Mouse (Mus musculus): Measurements from ENCODE around the gene Wfdc8. TPM values are rescaled to one million over a fixed set of nuclear protein-coding genes. Genes with fewer than 3 reads are reported as not detected.
"Not testable (repeated sequence)": the region's sequence is repeated elsewhere in the genome, so short reads cannot be mapped to it uniquely, and the experiment has no call there.

Gene Wfdc8
- total RNA-seq (2014; rRNA removed) (not detected in 2 replicates), polyA plus RNA-seq (2012; rRNA removed) (not detected in 2 replicates)

- not testable (repeated sequence) for H3K36me3 ChIP-seq (ENCODE audit: control insufficient read depth, insufficient read depth, low read length); H3K27ac ChIP-seq (replicated peaks; ENCODE audit: insufficient read depth, low read depth, low read length); H3K79me2 ChIP-seq (ENCODE audit: control insufficient read depth, insufficient read depth, low read length); DNase-seq (ENCODE audit: extremely low read depth, low read depth, low spot score); H3K27me3 ChIP-seq (ENCODE audit: control insufficient read depth, insufficient read depth, low read length); H3K9ac ChIP-seq (ENCODE audit: low read depth, low read length); H3K4me1 ChIP-seq (ENCODE audit: control insufficient read depth, insufficient read depth, low read length); H3K4me3 ChIP-seq (ENCODE audit: insufficient read depth, low read depth, low read length)
- WGBS, result 58% methylated on average over 8 of the region's 8 CpGs
Measured at GRCm38 (mm10) chr2:164613471-164613870, at the start of gene Wfdc8, which contains the start of gene Wfdc6b. Wfdc8 (minus strand) TSS chr2:164613626. Wfdc6b (plus strand) TSS chr2:164613522.

- Histone ChIP-seq H3K79me2 (ENCODE audit: control insufficient read depth, insufficient read depth, low read length) (no peaks in the 10 kb centered on the region), H3K36me3 (ENCODE audit: control insufficient read depth, insufficient read depth, low read length) (no peaks in the 10 kb centered on the region), H3K4me3 (ENCODE audit: insufficient read depth, low read depth, low read length) (no peak within 1 kb of the TSS), H3K4me1 (ENCODE audit: control insufficient read depth, insufficient read depth, low read length) (no peaks in the 10 kb centered on the region), H3K9ac (ENCODE audit: low read depth, low read length) (no peak within 1 kb of the TSS), H3K27me3 (ENCODE audit: control insufficient read depth, insufficient read depth, low read length) (no peaks in the 10 kb centered on the region), H3K27ac (replicated peaks; ENCODE audit: insufficient read depth, low read depth, low read length) (no peak within 1 kb of the TSS)
- DNase-seq (ENCODE audit: extremely low read depth, low read depth, low spot score), result no peak
- TF ChIP-seq CTCF (IDR thresholded peaks at IDR 0.05; ENCODE audit: low read depth, low read length), result no peak
- no peak for TF ChIP-seq POLR2A (IDR thresholded peaks at IDR 0.05; ENCODE audit: extremely low read depth, insufficient read depth, low read length)
- WGBS, result 76% methylated on average over 9 of the region's 9 CpGs
Measured at GRCm38 (mm10) chr2:164656483-164656882, 43.1 kb upstream of the Wfdc8 start, which contains the start of gene Wfdc9. Wfdc9 (minus strand) TSS chr2:164656583.

GRCm38 (mm10) chr2:164655858-164656257 lies 42.4 kb upstream of the Wfdc8 start, which contains the start of gene Wfdc10:
Wfdc10 (plus strand) TSS chr2:164656046.
- Histone ChIP-seq H3K27me3 (ENCODE audit: control insufficient read depth, insufficient read depth, low read length) (no peaks in the 10 kb centered on the region), H3K4me1 (ENCODE audit: control insufficient read depth, insufficient read depth, low read length) (no peaks in the 10 kb centered on the region), H3K9ac (ENCODE audit: low read depth, low read length) (no peak within 1 kb of the TSS), H3K79me2 (ENCODE audit: control insufficient read depth, insufficient read depth, low read length) (no peaks in the 10 kb centered on the region), H3K36me3 (ENCODE audit: control insufficient read depth, insufficient read depth, low read length) (no peaks in the 10 kb centered on the region), H3K27ac (replicated peaks; ENCODE audit: insufficient read depth, low read depth, low read length) (no peak within 1 kb of the TSS), H3K4me3 (ENCODE audit: insufficient read depth, low read depth, low read length) (no peak within 1 kb of the TSS)
- no peak for DNase-seq (ENCODE audit: extremely low read depth, low read depth, low spot score)
- no peak for TF ChIP-seq POLR2A (IDR thresholded peaks at IDR 0.05; ENCODE audit: extremely low read depth, insufficient read depth, low read length)
- peak; percentile 82 for TF ChIP-seq CTCF (IDR thresholded peaks at IDR 0.05; ENCODE audit: low read depth, low read length)
- 17% methylated on average over 11 of the region's 11 CpGs for WGBS

GRCm38 (mm10) chr2:164641881-164642673 lies 28.7 kb upstream of the Wfdc8 start:
- TF ChIP-seq POLR2A (IDR thresholded peaks at IDR 0.05; ENCODE audit: extremely low read depth, insufficient read depth, low read length), result no peak
- TF ChIP-seq CTCF (IDR thresholded peaks at IDR 0.05; ENCODE audit: low read depth, low read length), result no peak
- Histone ChIP-seq H3K79me2 (ENCODE audit: control insufficient read depth, insufficient read depth, low read length) (no peaks in the 10 kb centered on the region), H3K4me3 (ENCODE audit: insufficient read depth, low read depth, low read length) (no peak overlapping the region), H3K27me3 (ENCODE audit: control insufficient read depth, insufficient read depth, low read length) (no peaks in the 10 kb centered on the region), H3K36me3 (ENCODE audit: control insufficient read depth, insufficient read depth, low read length) (no peaks in the 10 kb centered on the region), H3K4me1 (ENCODE audit: control insufficient read depth, insufficient read depth, low read length) (no peaks in the 10 kb centered on the region), H3K27ac (replicated peaks; ENCODE audit: insufficient read depth, low read depth, low read length) (no peak overlapping the region), H3K9ac (ENCODE audit: low read depth, low read length) (no peak overlapping the region)
- no peak for DNase-seq (ENCODE audit: extremely low read depth, low read depth, low spot score)
- 87% methylated on average over 13 of the region's 13 CpGs for WGBS

GRCm38 (mm10) chr2:164641129-164641528 lies 27.7 kb upstream of the Wfdc8 start:
- Histone ChIP-seq H3K27me3 (ENCODE audit: control insufficient read depth, insufficient read depth, low read length) (no peaks in the 10 kb centered on the region), H3K4me1 (ENCODE audit: control insufficient read depth, insufficient read depth, low read length) (no peaks in the 10 kb centered on the region), H3K4me3 (ENCODE audit: insufficient read depth, low read depth, low read length) (no peak overlapping the region), H3K36me3 (ENCODE audit: control insufficient read depth, insufficient read depth, low read length) (no peaks in the 10 kb centered on the region), H3K9ac (ENCODE audit: low read depth, low read length) (no peak overlapping the region), H3K79me2 (ENCODE audit: control insufficient read depth, insufficient read depth, low read length) (no peaks in the 10 kb centered on the region), H3K27ac (replicated peaks; ENCODE audit: insufficient read depth, low read depth, low read length) (no peak overlapping the region)
- peak; percentile 16 for DNase-seq (ENCODE audit: extremely low read depth, low read depth, low spot score)
- no peak for TF ChIP-seq CTCF (IDR thresholded peaks at IDR 0.05; ENCODE audit: low read depth, low read length)
- no peak for TF ChIP-seq POLR2A (IDR thresholded peaks at IDR 0.05; ENCODE audit: extremely low read depth, insufficient read depth, low read length)
- 63% methylated on average over 7 of the region's 7 CpGs for WGBS

- Histone ChIP-seq H3K27me3 (ENCODE audit: control insufficient read depth, insufficient read depth, low read length) (no peaks in the 10 kb centered on the region), H3K4me3 (ENCODE audit: insufficient read depth, low read depth, low read length) (no peak within 1 kb of the TSS), H3K79me2 (ENCODE audit: control insufficient read depth, insufficient read depth, low read length) (no peaks in the 10 kb centered on the region), H3K36me3 (ENCODE audit: control insufficient read depth, insufficient read depth, low read length) (no peaks in the 10 kb centered on the region), H3K4me1 (ENCODE audit: control insufficient read depth, insufficient read depth, low read length) (no peaks in the 10 kb centered on the region), H3K9ac (ENCODE audit: low read depth, low read length) (no peak within 1 kb of the TSS), H3K27ac (replicated peaks; ENCODE audit: insufficient read depth, low read depth, low read length) (no peak within 1 kb of the TSS)
- TF ChIP-seq POLR2A (IDR thresholded peaks at IDR 0.05; ENCODE audit: extremely low read depth, insufficient read depth, low read length) (no peak), CTCF (IDR thresholded peaks at IDR 0.05; ENCODE audit: low read depth, low read length) (no peak)
- WGBS, result 43% methylated on average over 3 of the region's 3 CpGs
- peak; percentile 19 for DNase-seq (ENCODE audit: extremely low read depth, low read depth, low spot score)
Measured at GRCm38 (mm10) chr2:164638696-164639095, 25.3 kb upstream of the Wfdc8 start, which contains the start of gene Wfdc16. Wfdc16 (minus strand) TSS chr2:164638796.
